Mouse (Mus musculus): ENCODE data around the gene Trp53bp2. TPM values are rescaled to one million over a fixed set of nuclear protein-coding genes. Genes with fewer than 3 reads are reported as not detected.
A peak's percentile ranks its signal among the peaks of the same experiment; 100 is the strongest.

Gene Trp53bp2
- polyA plus RNA-seq, 1 experiment from 2014 or later, result 24.2 TPM

DNA sequence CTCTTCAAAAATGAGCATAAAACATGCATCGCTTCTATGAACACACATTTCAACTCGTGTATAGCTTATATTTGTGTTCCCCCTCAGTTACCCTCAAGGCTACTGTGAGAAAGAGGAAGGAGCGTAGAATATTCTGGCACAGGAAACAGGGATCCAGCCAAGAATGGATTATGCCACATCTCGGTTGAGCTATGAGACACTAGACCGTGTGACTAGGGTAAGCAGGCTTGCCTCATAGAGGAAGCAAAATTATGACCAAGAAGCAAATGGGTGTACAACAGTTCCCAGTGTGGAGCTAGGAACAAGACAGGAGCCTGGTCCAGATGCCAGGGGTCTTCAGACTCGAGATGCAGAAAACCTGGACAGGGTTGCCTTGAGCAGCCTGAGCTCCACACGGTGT is 28.3 kb upstream of the Trp53bp2 start:
- WGBS, result 83% methylated on average over 7 of the region's 7 CpGs
- H3K9me3 ChIP-seq, result no peaks in the 10 kb centered on the region
- no peak overlapping the region for H3K27ac ChIP-seq
- no peaks in the 10 kb centered on the region for H3K27me3 ChIP-seq (ENCODE audit: insufficient read depth, poor library complexity, severe bottlenecking)
- H3K4me1 ChIP-seq (replicated peaks), result peaks cover 3% of the 10 kb centered on the region; the same call in 1 of the 2 replicates
- H3K4me3 ChIP-seq, result no peak overlapping the region
- no peak for DNase-seq (ENCODE audit: low spot score)
- H3K36me3 ChIP-seq, result no peaks in the 10 kb centered on the region

DNA sequence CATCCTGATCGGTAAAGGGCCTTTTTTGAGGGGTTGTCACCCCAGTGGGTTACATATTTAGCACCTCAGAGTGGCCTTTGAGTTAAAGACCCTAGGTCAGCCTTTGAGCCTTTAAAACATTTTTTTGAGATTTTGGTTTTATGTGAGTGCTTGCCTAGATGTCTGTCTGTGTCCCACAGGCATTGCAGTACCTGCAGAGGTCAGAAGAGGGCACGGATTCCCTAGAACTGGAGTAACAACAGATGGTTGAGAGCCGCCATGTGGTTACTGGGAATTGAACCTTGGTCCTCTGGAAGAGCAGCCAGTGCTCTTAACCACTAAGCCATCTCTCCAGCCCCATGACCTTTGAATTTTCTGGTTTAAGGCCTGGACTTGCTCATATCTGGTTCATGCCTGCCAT is 27.6 kb upstream of the Trp53bp2 start:
- no peaks in the 10 kb centered on the region for H3K9me3 ChIP-seq
- H3K4me1 ChIP-seq (replicated peaks), result peaks cover 3% of the 10 kb centered on the region; the same call in 1 of the 2 replicates
- no peaks in the 10 kb centered on the region for H3K27me3 ChIP-seq (ENCODE audit: insufficient read depth, poor library complexity, severe bottlenecking)
- WGBS, result 80% methylated on average over 3 of the region's 3 CpGs
- H3K36me3 ChIP-seq, result no peaks in the 10 kb centered on the region
- DNase-seq (ENCODE audit: low spot score), result no peak
- no peak overlapping the region for H3K27ac ChIP-seq
- no peak overlapping the region for H3K4me3 ChIP-seq

DNA sequence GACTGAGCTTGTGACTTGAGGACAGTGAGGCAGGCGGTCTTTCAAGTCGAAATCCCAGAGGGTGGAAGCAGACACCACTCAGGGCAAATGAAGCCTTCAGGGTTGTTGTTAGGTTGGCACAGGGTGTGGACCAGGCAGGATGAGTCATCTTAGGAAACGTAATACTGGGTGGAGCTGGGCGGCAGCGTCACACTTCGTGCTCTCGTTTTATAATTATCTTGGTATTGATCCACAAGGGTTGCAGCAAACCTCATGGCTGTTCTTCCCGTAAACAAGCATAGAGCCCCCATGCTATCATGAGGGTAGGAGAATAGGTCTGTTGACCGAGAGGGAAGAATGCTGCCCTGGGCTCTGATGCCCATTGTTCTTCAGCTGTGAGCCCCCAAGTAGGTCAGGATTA is 25.9 kb upstream of the Trp53bp2 start:
- peaks cover 3% of the 10 kb centered on the region; the same call in 1 of the 2 replicates for H3K4me1 ChIP-seq (replicated peaks)
- no peaks in the 10 kb centered on the region for H3K27me3 ChIP-seq (ENCODE audit: insufficient read depth, poor library complexity, severe bottlenecking)
- H3K27ac ChIP-seq, result no peak overlapping the region
- H3K4me3 ChIP-seq, result no peak overlapping the region
- H3K9me3 ChIP-seq, result no peaks in the 10 kb centered on the region
- DNase-seq (ENCODE audit: low spot score), result no peak
- 48% methylated on average over 9 of the region's 9 CpGs for WGBS
- no peaks in the 10 kb centered on the region for H3K36me3 ChIP-seq

GRCm38 (mm10) chr1:182386449-182386848 is 22.5 kb upstream of the Trp53bp2 start:
- WGBS, result 92% methylated on average over 8 of the region's 8 CpGs
- H3K9me3 ChIP-seq, result no peaks in the 10 kb centered on the region

DNA sequence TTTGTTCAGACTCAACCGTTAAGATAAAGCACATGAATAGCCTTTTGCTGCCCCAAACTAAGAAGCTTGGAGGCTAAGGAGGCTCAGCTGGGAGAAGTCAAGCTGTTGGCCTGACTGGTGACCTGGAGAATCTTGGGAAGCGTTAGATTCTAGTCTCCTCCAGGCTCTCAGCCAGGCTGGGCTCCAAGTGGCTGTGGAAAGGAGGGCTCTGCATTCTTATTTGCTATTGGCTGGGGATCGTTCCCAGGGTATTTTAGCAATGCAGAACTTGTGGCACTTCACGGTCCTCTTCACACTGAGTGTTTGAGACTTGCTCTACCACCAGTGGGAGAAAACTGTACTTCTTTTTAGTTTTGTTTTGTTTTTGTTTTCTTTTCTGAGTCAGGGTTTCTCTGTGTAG is 20.2 kb upstream of the Trp53bp2 start:
- no peaks in the 10 kb centered on the region for H3K9me3 ChIP-seq
- no peak overlapping the region for H3K4me3 ChIP-seq
- H3K27me3 ChIP-seq (ENCODE audit: insufficient read depth, poor library complexity, severe bottlenecking), result no peaks in the 10 kb centered on the region
- H3K4me1 ChIP-seq (replicated peaks), result no peaks in the 10 kb centered on the region
- no peaks in the 10 kb centered on the region for H3K36me3 ChIP-seq
- no peak for DNase-seq (ENCODE audit: low spot score)
- H3K27ac ChIP-seq, result no peak overlapping the region
- WGBS, result 70% methylated on average over 4 of the region's 4 CpGs

More at GRCm38 (mm10) chr1:182386449-182386848, 22.5 kb upstream of the Trp53bp2 start:
- no peak for DNase-seq (ENCODE audit: low spot score)
- peaks cover 3% of the 10 kb centered on the region; the same call in 1 of the 2 replicates for H3K4me1 ChIP-seq (replicated peaks)
- no peak overlapping the region for H3K27ac ChIP-seq
- H3K27me3 ChIP-seq (ENCODE audit: insufficient read depth, poor library complexity, severe bottlenecking), result no peaks in the 10 kb centered on the region
- H3K4me3 ChIP-seq, result no peak overlapping the region
- H3K36me3 ChIP-seq, result no peaks in the 10 kb centered on the region

DNA sequence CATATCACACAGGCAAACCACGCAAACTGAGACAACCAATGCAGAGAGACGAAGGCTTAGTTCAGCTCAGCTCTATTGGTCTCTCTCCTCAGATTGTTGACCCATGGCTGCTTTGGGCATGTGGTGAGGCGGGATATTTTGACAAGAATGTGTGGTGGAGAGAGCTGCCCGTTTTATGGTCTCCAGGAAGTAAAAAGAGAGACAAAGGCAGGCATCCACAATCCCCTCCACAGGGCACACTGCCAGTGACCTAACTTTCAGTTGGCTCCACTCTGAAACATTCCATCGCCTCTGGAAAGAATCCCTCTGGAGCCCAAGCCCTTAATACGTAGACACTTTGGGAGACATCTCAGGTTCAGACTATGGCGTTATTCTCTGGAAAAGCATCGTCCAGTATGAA is 10.8 kb upstream of the Trp53bp2 start:
- H3K27ac ChIP-seq, result no peak overlapping the region
- 0 out of 2 replicates have a peak, but pooled peaks cover 8% of the 10 kb centered on the region for H3K4me1 ChIP-seq (replicated peaks)
- H3K36me3 ChIP-seq, result no peaks in the 10 kb centered on the region
- H3K9me3 ChIP-seq, result no peaks in the 10 kb centered on the region
- H3K4me3 ChIP-seq, result no peak overlapping the region
- WGBS, result 75% methylated on average over 8 of the region's 8 CpGs
- H3K27me3 ChIP-seq (ENCODE audit: insufficient read depth, poor library complexity, severe bottlenecking), result no peaks in the 10 kb centered on the region
- no peak for DNase-seq (ENCODE audit: low spot score)

- no peak overlapping the region for H3K4me3 ChIP-seq
- 0 out of 2 replicates have a peak, but pooled peaks cover 9% of the 10 kb centered on the region for H3K4me1 ChIP-seq (replicated peaks)
- H3K9me3 ChIP-seq, result no peaks in the 10 kb centered on the region
- no peaks in the 10 kb centered on the region for H3K27me3 ChIP-seq (ENCODE audit: insufficient read depth, poor library complexity, severe bottlenecking)
- H3K27ac ChIP-seq, result no peak overlapping the region
- DNase-seq (ENCODE audit: low spot score), result no peak
- H3K36me3 ChIP-seq, result no peaks in the 10 kb centered on the region
- WGBS, result 80% methylated on average over 3 of the region's 3 CpGs
Observed at GRCm38 (mm10) chr1:182398780-182399179, 10.2 kb upstream of the Trp53bp2 start.

- Histone ChIP-seq H3K4me1 (replicated peaks) (0 out of 2 replicates have a peak, but pooled peaks cover 9% of the 10 kb centered on the region), H3K36me3 (no peaks in the 10 kb centered on the region), H3K4me3 (no peak overlapping the region), H3K9me3 (no peaks in the 10 kb centered on the region), H3K27ac (no peak overlapping the region), H3K27me3 (ENCODE audit: insufficient read depth, poor library complexity, severe bottlenecking) (no peaks in the 10 kb centered on the region)
- DNase-seq (ENCODE audit: low spot score), result no peak
- 95% methylated on average over 2 of the region's 2 CpGs for WGBS
Observed at GRCm38 (mm10) chr1:182399205-182399604, 9.8 kb upstream of the Trp53bp2 start.

GRCm38 (mm10) chr1:182399908-182400307 is 9.1 kb upstream of the Trp53bp2 start:
- Histone ChIP-seq H3K4me3 (no peak overlapping the region), H3K27me3 (ENCODE audit: insufficient read depth, poor library complexity, severe bottlenecking) (no peaks in the 10 kb centered on the region), H3K27ac (no peak overlapping the region), H3K36me3 (no peaks in the 10 kb centered on the region), H3K4me1 (replicated peaks) (0 out of 2 replicates have a peak, but pooled peaks cover 9% of the 10 kb centered on the region), H3K9me3 (no peaks in the 10 kb centered on the region)
- 91% methylated on average over 3 of the region's 3 CpGs for WGBS
- DNase-seq (ENCODE audit: low spot score), result no peak

DNA sequence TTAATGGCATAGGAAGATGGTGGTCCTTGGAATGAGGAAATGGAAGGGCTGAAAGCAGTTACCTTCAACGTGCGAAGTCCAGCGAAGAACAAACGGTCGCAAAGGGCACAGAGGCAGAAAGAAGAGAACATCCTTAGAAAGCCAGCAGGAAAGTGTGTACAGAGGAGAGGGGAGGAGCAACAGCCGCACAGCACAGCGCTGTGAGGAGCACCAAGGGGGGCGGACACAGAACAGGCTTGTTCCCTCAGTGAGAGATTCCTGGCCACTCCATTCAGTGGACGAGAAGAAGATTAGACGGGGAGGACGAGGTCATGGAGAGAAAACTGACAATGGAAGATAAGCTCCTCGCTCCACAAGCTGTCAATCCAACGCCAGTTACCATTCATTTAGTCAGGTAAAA is 5.9 kb upstream of the Trp53bp2 start:
- no peaks in the 10 kb centered on the region for H3K36me3 ChIP-seq
- no peak overlapping the region for H3K4me3 ChIP-seq
- no peaks in the 10 kb centered on the region for H3K27me3 ChIP-seq (ENCODE audit: insufficient read depth, poor library complexity, severe bottlenecking)
- 59% methylated on average over 13 of the region's 13 CpGs for WGBS
- no peaks in the 10 kb centered on the region for H3K9me3 ChIP-seq
- no peak overlapping the region for H3K27ac ChIP-seq
- peaks cover 12% of the 10 kb centered on the region; the same call in 1 of the 2 replicates for H3K4me1 ChIP-seq (replicated peaks)
- no peak for DNase-seq (ENCODE audit: low spot score)

- Histone ChIP-seq H3K9me3 (no peaks in the 10 kb centered on the region), H3K36me3 (no peaks in the 10 kb centered on the region), H3K27ac (no peak overlapping the region), H3K4me3 (no peak overlapping the region), H3K27me3 (ENCODE audit: insufficient read depth, poor library complexity, severe bottlenecking) (no peaks in the 10 kb centered on the region), H3K4me1 (replicated peaks) (peaks cover 38% of the 10 kb centered on the region)
- DNase-seq (ENCODE audit: low spot score), result no peak
- WGBS, result 83% methylated on average over 4 of the region's 4 CpGs
Observed at GRCm38 (mm10) chr1:182406621-182407020, 2.4 kb upstream of the Trp53bp2 start.

- Histone ChIP-seq H3K4me3 (peak overlapping the region; percentile 86), H3K36me3 (no peaks in the 10 kb centered on the region), H3K27ac (peak overlapping the region; percentile 99), H3K27me3 (ENCODE audit: insufficient read depth, poor library complexity, severe bottlenecking) (no peaks in the 10 kb centered on the region), H3K4me1 (replicated peaks) (peaks cover 42% of the 10 kb centered on the region), H3K9me3 (no peaks in the 10 kb centered on the region)
- no peak for DNase-seq (ENCODE audit: low spot score)
- WGBS, result 5% methylated on average over 13 of the region's 13 CpGs
Observed at GRCm38 (mm10) chr1:182408243-182408642, 729 bp upstream of the Trp53bp2 start.

- no peaks in the 10 kb centered on the region for H3K36me3 ChIP-seq
- H3K9me3 ChIP-seq, result no peaks in the 10 kb centered on the region
- H3K4me3 ChIP-seq, result peak overlapping the region; percentile 86
- peaks cover 47% of the 10 kb centered on the region for H3K4me1 ChIP-seq (replicated peaks)
- WGBS, result 1% methylated on average over 34 of the region's 34 CpGs
- H3K27ac ChIP-seq, result peak overlapping the region; percentile 99
- no peaks in the 10 kb centered on the region for H3K27me3 ChIP-seq (ENCODE audit: insufficient read depth, poor library complexity, severe bottlenecking)
- peak; percentile 21 for DNase-seq (ENCODE audit: low spot score)
Observed at GRCm38 (mm10) chr1:182409401-182410173, 615 bp downstream of the Trp53bp2 start.
